Mouse (Mus musculus): ENCODE data around the gene Aup1.
A peak's percentile ranks its signal among the peaks of the same experiment; 100 is the strongest.

Gene Aup1

GRCm38 (mm10) chr6:83054074-83054851 lies at the start of gene Aup1:
Aup1 (plus strand) TSS chr6:83054521.
- DNase-seq (ENCODE audit: inconsistent ontology term): peak; percentile 99

GRCm38 (mm10) chr6:83004872-83005271 lies 49.4 kb upstream of the Aup1 start:
- DNase-seq (ENCODE audit: inconsistent ontology term): peak; percentile 31

- no peak for DNase-seq (ENCODE audit: inconsistent ontology term)
These were observed 48.8 kb upstream of the Aup1 start for GRCm38 (mm10) chr6:83005444-83006011.

GRCm38 (mm10) chr6:83006114-83006513 lies 48.2 kb upstream of the Aup1 start:
- peak; percentile 59 for DNase-seq (ENCODE audit: inconsistent ontology term)

GRCm38 (mm10) chr6:83008659-83009058 lies 45.7 kb upstream of the Aup1 start:
- DNase-seq (ENCODE audit: inconsistent ontology term): no peak

- DNase-seq (ENCODE audit: inconsistent ontology term): no peak
These were observed 44.3 kb upstream of the Aup1 start for GRCm38 (mm10) chr6:83010010-83010409.

- DNase-seq (ENCODE audit: inconsistent ontology term): no peak
These were observed 43.1 kb upstream of the Aup1 start for GRCm38 (mm10) chr6:83011255-83011654.

GRCm38 (mm10) chr6:83011756-83012155 lies 42.6 kb upstream of the Aup1 start:
- no peak for DNase-seq (ENCODE audit: inconsistent ontology term)

- peak; percentile 83 for DNase-seq (ENCODE audit: inconsistent ontology term)
These were observed 40.9 kb upstream of the Aup1 start for GRCm38 (mm10) chr6:83013444-83013843.

- DNase-seq (ENCODE audit: inconsistent ontology term): peak; percentile 14
These were observed 39.5 kb upstream of the Aup1 start for GRCm38 (mm10) chr6:83014482-83015466.

- no peak for DNase-seq (ENCODE audit: inconsistent ontology term)
These were observed 38.6 kb upstream of the Aup1 start for GRCm38 (mm10) chr6:83015749-83016148.

- peak; percentile 66 for DNase-seq (ENCODE audit: inconsistent ontology term)
These were observed 37.1 kb upstream of the Aup1 start for GRCm38 (mm10) chr6:83017190-83017589.

GRCm38 (mm10) chr6:83019044-83019443 lies 35.3 kb upstream of the Aup1 start:
- DNase-seq (ENCODE audit: inconsistent ontology term): no peak

GRCm38 (mm10) chr6:83020121-83020520 lies 34.2 kb upstream of the Aup1 start:
- DNase-seq (ENCODE audit: inconsistent ontology term): no peak

- no peak for DNase-seq (ENCODE audit: inconsistent ontology term)
These were observed 33.3 kb upstream of the Aup1 start for GRCm38 (mm10) chr6:83020836-83021593.

GRCm38 (mm10) chr6:83023008-83023407 lies 31.3 kb upstream of the Aup1 start:
- no peak for DNase-seq (ENCODE audit: inconsistent ontology term)

GRCm38 (mm10) chr6:83023786-83024185 lies 30.5 kb upstream of the Aup1 start:
- peak; percentile 58 for DNase-seq (ENCODE audit: inconsistent ontology term)

- peak; percentile 18 for DNase-seq (ENCODE audit: inconsistent ontology term)
These were observed 29.9 kb upstream of the Aup1 start for GRCm38 (mm10) chr6:83024421-83024820.

GRCm38 (mm10) chr6:83025221-83025620 lies 29.1 kb upstream of the Aup1 start:
- no peak for DNase-seq (ENCODE audit: inconsistent ontology term)

- no peak for DNase-seq (ENCODE audit: inconsistent ontology term)
These were observed 27.0 kb upstream of the Aup1 start for GRCm38 (mm10) chr6:83027293-83027692.

- peak; percentile 70 for DNase-seq (ENCODE audit: inconsistent ontology term)
These were observed 26.6 kb upstream of the Aup1 start for GRCm38 (mm10) chr6:83027706-83028105.
